Mouse (Mus musculus): ENCODE data around the gene Resp18.

GRCm38 (mm10) chr1:75291321-75291720 lies 13.1 kb upstream of the Resp18 start:
- no peak for TF ChIP-seq POLR2A (IDR thresholded peaks at IDR 0.05; ENCODE audit: borderline replicate concordance, extremely low read depth, low read depth, low read length)
- TF ChIP-seq CTCF (IDR thresholded peaks at IDR 0.05; ENCODE audit: insufficient read depth, low read length): no peak
